ENCODE assay signal across 9 mouse cellular contexts in genomic region chr7:101378796-101379465, GRCm38 (mm10). TPM values are rescaled to one million over a fixed set of nuclear protein-coding genes. Genes with fewer than 3 reads are reported as not detected.
DNase-seq lines count a peak whose midpoint lies in the region; ATAC-seq and TF ChIP-seq lines count a peak whose summit lies in the region.
"Had no signal": no experiment of that assay in that cellular context is flagged by ENCODE, and none has a peak within 500 bp of the region (broad histone marks: within the 10 kb centered on the region; RNA-seq: fewer than 3 reads in every experiment).

No protein-coding gene starts in this region.

- peak overlapping the region; percentile 68 for H3K27ac ChIP-seq in forebrain, embryonic 10.5 days
- H3K27ac ChIP-seq in forebrain, embryonic 16.5 days (ENCODE audit: low read length): no peak overlapping the region
- H3K27ac ChIP-seq in midbrain, embryonic 11.5 days (ENCODE audit: low read depth, low read length): no peak overlapping the region
- no peak overlapping the region for H3K27ac ChIP-seq in midbrain, postnatal 0 days (ENCODE audit: low read depth, low read length)
- no peak overlapping the region for H3K27ac ChIP-seq in small intestine, adult 2 months (ENCODE audit: insufficient read depth, low read depth, low read length)

- WGBS in forebrain, embryonic 10.5 days: 71% methylated on average over 5 of the region's 5 CpGs
- whole genome bisulfite sequencing in forebrain, embryonic 16.5 days: 62% methylated on average over 5 of the region's 5 CpGs
- 73% methylated on average over 5 of the region's 5 CpGs for WGBS in midbrain, embryonic 11.5 days
- WGBS in midbrain, postnatal 0 days: 54% methylated on average over 5 of the region's 5 CpGs
- 33% methylated on average over 5 of the region's 5 CpGs for WGBS in small intestine, adult 2 months

- H3K9ac ChIP-seq in forebrain, embryonic 16.5 days (replicated peaks; ENCODE audit: low read depth, low read length): no peak overlapping the region
- no peak overlapping the region for H3K9ac ChIP-seq in midbrain, embryonic 11.5 days (ENCODE audit: low read length)
- no peak overlapping the region for H3K9ac ChIP-seq in midbrain, postnatal 0 days (replicated peaks; ENCODE audit: low read length, poor library complexity, severe bottlenecking)

- no peaks in the 10 kb centered on the region for H3K36me3 ChIP-seq in forebrain, embryonic 10.5 days (replicated peaks)
- H3K36me3 ChIP-seq in forebrain, embryonic 16.5 days (ENCODE audit: control insufficient read depth, insufficient read depth): no peaks in the 10 kb centered on the region
- H3K36me3 ChIP-seq in midbrain, embryonic 11.5 days (ENCODE audit: control insufficient read depth, insufficient read depth, low read length): no peaks in the 10 kb centered on the region
- H3K36me3 ChIP-seq in midbrain, postnatal 0 days (ENCODE audit: insufficient read depth, low read length): no peaks in the 10 kb centered on the region
- H3K36me3 ChIP-seq in small intestine, adult 2 months (ENCODE audit: control insufficient read depth, insufficient read depth, low read length): peaks cover 5% of the 10 kb centered on the region; the same call in 1 of the 2 replicates

- peaks cover 31% of the 10 kb centered on the region for H3K4me1 ChIP-seq in forebrain, embryonic 10.5 days
- H3K4me1 ChIP-seq in forebrain, embryonic 16.5 days (replicated peaks; ENCODE audit: control insufficient read depth, insufficient read depth, low read length): peaks cover 18% of the 10 kb centered on the region
- no peaks in the 10 kb centered on the region for H3K4me1 ChIP-seq in midbrain, embryonic 11.5 days (ENCODE audit: control insufficient read depth, insufficient read depth, low read length)
- no peaks in the 10 kb centered on the region for H3K4me1 ChIP-seq in midbrain, postnatal 0 days (ENCODE audit: insufficient read depth, low read length)
- peaks cover 13% of the 10 kb centered on the region for H3K4me1 ChIP-seq in small intestine, adult 2 months (ENCODE audit: control insufficient read depth, insufficient read depth, insufficient read length, low read length)

- H3K9me3 ChIP-seq in forebrain, embryonic 10.5 days: no peaks in the 10 kb centered on the region
- H3K9me3 ChIP-seq in forebrain, embryonic 16.5 days (ENCODE audit: control insufficient read depth, low read length): no peaks in the 10 kb centered on the region
- no peaks in the 10 kb centered on the region for H3K9me3 ChIP-seq in midbrain, embryonic 11.5 days (ENCODE audit: control insufficient read depth, low read length)
- no peaks in the 10 kb centered on the region for H3K9me3 ChIP-seq in midbrain, postnatal 0 days (ENCODE audit: low read length)

- H3K4me2 ChIP-seq in forebrain, embryonic 16.5 days (ENCODE audit: low read length): no peak overlapping the region
- no peak overlapping the region for H3K4me2 ChIP-seq in midbrain, embryonic 11.5 days
- no peak overlapping the region for H3K4me2 ChIP-seq in midbrain, postnatal 0 days (ENCODE audit: low read depth, low read length, poor library complexity, severe bottlenecking)

- DNase-seq in forebrain, embryonic 10.5 days (ENCODE audit: extremely low spot score, low spot score): no peak
- peak; percentile 81 for DNase-seq in midbrain, embryonic 11.5 days (ENCODE audit: low spot score, missing footprints)
- DNase-seq in midbrain, postnatal 0 days (ENCODE audit: low spot score): no peak
- DNase-seq in kidney, postnatal 36 days: peak; percentile 59 to 77
- DNase-seq in urinary bladder, postnatal 10 days (ENCODE audit: low spot score): no peak
- DNase-seq in Muller cell, postnatal 12 days (ENCODE audit: inconsistent ontology term): no peak

- ATAC-seq in forebrain, embryonic 16.5 days: no peak
- ATAC-seq in midbrain, embryonic 11.5 days (ENCODE audit: low FRiP score): no peak
- no peak for ATAC-seq in midbrain, postnatal 0 days (ENCODE audit: low FRiP score)

- no peak for TF ChIP-seq CTCF in midbrain, postnatal 0 days (IDR thresholded peaks at IDR 0.05)
- no peak for TF ChIP-seq CTCF in small intestine, adult 2 months (IDR thresholded peaks at IDR 0.05; ENCODE audit: extremely low read depth, insufficient read length, insufficient replicate concordance, low read depth, low read length)

- no peaks in the 10 kb centered on the region for H3K27me3 ChIP-seq in forebrain, embryonic 10.5 days (ENCODE audit: poor library complexity, severe bottlenecking)
- no peaks in the 10 kb centered on the region for H3K27me3 ChIP-seq in forebrain, embryonic 16.5 days (replicated peaks; ENCODE audit: control insufficient read depth, insufficient read depth, low read length)
- H3K27me3 ChIP-seq in midbrain, embryonic 11.5 days (ENCODE audit: control insufficient read depth, insufficient read depth, low read length): no peaks in the 10 kb centered on the region
- H3K27me3 ChIP-seq in midbrain, postnatal 0 days (ENCODE audit: insufficient read depth, low read length): no peaks in the 10 kb centered on the region
- H3K27me3 ChIP-seq in small intestine, adult 2 months (ENCODE audit: control insufficient read depth, insufficient read depth, low read length): no peaks in the 10 kb centered on the region

- no peak for TF ChIP-seq POLR2A in small intestine, adult 2 months (IDR thresholded peaks at IDR 0.05; ENCODE audit: low read depth, low read length)

- H3K4me3 ChIP-seq in forebrain, embryonic 10.5 days: no peak overlapping the region
- no peak overlapping the region for H3K4me3 ChIP-seq in forebrain, embryonic 16.5 days (replicated peaks; ENCODE audit: low read length)
- no peak overlapping the region for H3K4me3 ChIP-seq in midbrain, embryonic 11.5 days (ENCODE audit: low read depth, low read length)
- no peak overlapping the region for H3K4me3 ChIP-seq in midbrain, postnatal 0 days (ENCODE audit: low read depth, low read length)
- peak overlapping the region; percentile 48 for H3K4me3 ChIP-seq in small intestine, adult 2 months (ENCODE audit: low read depth, low read length)

RNA-seq across cellular contexts. Expression of gene Arap1, which starts 31.1 kb away (rescaled TPM):
- 11.7 and 12.9 TPM in 2 replicates for polyA plus RNA-seq in forebrain, embryonic 10.5 days (2016; fragmentation: Nextera tagmentation; extraction: Ambion mirVana)
- polyA plus RNA-seq in forebrain, embryonic 16.5 days (2015; fragmentation: Nextera tagmentation; extraction: Ambion mirVana): 7.7 and 8.8 TPM in 2 replicates
- 10.8 and 11.2 TPM in 2 replicates for polyA plus RNA-seq in midbrain, embryonic 11.5 days (2014; fragmentation: Nextera tagmentation; extraction: Ambion mirVana)
- total RNA-seq in midbrain, postnatal 0 days (2014; rRNA removed): 12.3 and 30.0 TPM in 2 replicates
- 6.9 and 8.9 TPM in 2 replicates for polyA plus RNA-seq in midbrain, postnatal 0 days (2015; fragmentation: Nextera tagmentation; extraction: Ambion mirVana)
- polyA plus RNA-seq in small intestine, adult 2 months (2012; rRNA removed): 45.7 and 61.7 TPM in 2 replicates

RNA-seq across cellular contexts. Expression of gene Gm45837, which starts 31.8 kb away (rescaled TPM):
- polyA plus RNA-seq in forebrain, embryonic 10.5 days (2016; fragmentation: Nextera tagmentation; extraction: Ambion mirVana): not detected in 2 replicates
- not detected in 2 replicates for polyA plus RNA-seq in forebrain, embryonic 16.5 days (2015; fragmentation: Nextera tagmentation; extraction: Ambion mirVana)
- not detected in 2 replicates for polyA plus RNA-seq in midbrain, embryonic 11.5 days (2014; fragmentation: Nextera tagmentation; extraction: Ambion mirVana)
- not detected in 2 replicates for total RNA-seq in midbrain, postnatal 0 days (2014; rRNA removed)
- polyA plus RNA-seq in midbrain, postnatal 0 days (2015; fragmentation: Nextera tagmentation; extraction: Ambion mirVana): 0.71 TPM in 1 of 2 replicates, not detected in the other
- 0.51 TPM in 1 of 2 replicates, not detected in the other for polyA plus RNA-seq in small intestine, adult 2 months (2012; rRNA removed)
- polyA plus RNA-seq: C2C12 had no signal

RNA-seq across cellular contexts. Expression of gene Pde2a, which starts 42.6 kb away (rescaled TPM):
- polyA plus RNA-seq in forebrain, embryonic 10.5 days (2016; fragmentation: Nextera tagmentation; extraction: Ambion mirVana): 16.2 and 16.3 TPM in 2 replicates
- 55.9 and 58.6 TPM in 2 replicates for polyA plus RNA-seq in forebrain, embryonic 16.5 days (2015; fragmentation: Nextera tagmentation; extraction: Ambion mirVana)
- polyA plus RNA-seq in midbrain, embryonic 11.5 days (2014; fragmentation: Nextera tagmentation; extraction: Ambion mirVana): 11.1 and 13.0 TPM in 2 replicates
- 49.6 and 53.9 TPM in 2 replicates for total RNA-seq in midbrain, postnatal 0 days (2014; rRNA removed)
- 31.4 and 33.8 TPM in 2 replicates for polyA plus RNA-seq in midbrain, postnatal 0 days (2015; fragmentation: Nextera tagmentation; extraction: Ambion mirVana)
- polyA plus RNA-seq in small intestine, adult 2 months (2012; rRNA removed): 11.4 and 17.6 TPM in 2 replicates

Comparison
In these comparisons a context has a peak if more than half of its experiments do, and no peak if none do; other contexts are left out.
1. DNase-seq: peak in midbrain, embryonic 11.5 days (single experiment) and kidney, postnatal 36 days (2 of 2); none in forebrain, embryonic 10.5 days (single experiment), midbrain, postnatal 0 days (single experiment), urinary bladder, postnatal 10 days (single experiment) and Muller cell, postnatal 12 days (single experiment).